In genomic region chr16:55781809-55782208, GRCm38 (mm10) we compare ENCODE assay signal across 17 mouse cellular contexts. TPM values are rescaled to one million over a fixed set of nuclear protein-coding genes. Genes with fewer than 3 reads are reported as not detected.
DNase-seq lines count a peak whose midpoint lies in the region; ATAC-seq and TF ChIP-seq lines count a peak whose summit lies in the region.
"Had no signal": no experiment of that assay in that cellular context is flagged by ENCODE, and none has a peak within 500 bp of the region (broad histone marks: within the 10 kb centered on the region; RNA-seq: fewer than 3 reads in every experiment).

No protein-coding gene starts in this region.

- no peak overlapping the region for H3K27ac ChIP-seq in stomach, embryonic 15.5 days
- no peak overlapping the region for H3K27ac ChIP-seq in stomach, postnatal 0 days (replicated peaks)
- H3K27ac ChIP-seq in liver, embryonic 16.5 days (ENCODE audit: low read length) = no peak overlapping the region
- no peak overlapping the region for H3K27ac ChIP-seq in intestine, embryonic 16.5 days (ENCODE audit: low read length)
- H3K27ac ChIP-seq: embryonic facial prominence, embryonic 12.5 days; heart, embryonic 15.5 days; kidney, embryonic 15.5 days; limb, embryonic 12.5 days; midbrain, embryonic 13.5 days had no signal

- 58% methylated on average over 5 of the region's 5 CpGs for WGBS in stomach, embryonic 15.5 days
- WGBS in stomach, postnatal 0 days = 63% methylated on average over 5 of the region's 5 CpGs
- 31% methylated on average over 5 of the region's 5 CpGs for WGBS in liver, embryonic 16.5 days (ENCODE audit: insufficient replicate concordance)
- 72% methylated on average over 5 of the region's 5 CpGs for WGBS in intestine, embryonic 16.5 days

- ATAC-seq in stomach, embryonic 15.5 days (ENCODE audit: insufficient read depth, low FRiP score, low read depth) = peak; percentile 62; the same call in 1 of the 2 replicates
- no peak for ATAC-seq in stomach, postnatal 0 days (ENCODE audit: low FRiP score, low TSS enrichment)
- ATAC-seq in liver, embryonic 16.5 days (ENCODE audit: low read depth) = peak; percentile 97
- no peak for ATAC-seq in intestine, embryonic 16.5 days
- ATAC-seq: inflammation-experienced regulatory T-cells, adult 6 months; midbrain, embryonic 13.5 days had no signal

- no peaks in the 10 kb centered on the region for H3K27me3 ChIP-seq in stomach, embryonic 15.5 days (replicated peaks)
- no peaks in the 10 kb centered on the region for H3K27me3 ChIP-seq in stomach, postnatal 0 days (ENCODE audit: control insufficient read depth, insufficient read depth, low read length)
- H3K27me3 ChIP-seq in liver, embryonic 16.5 days (ENCODE audit: control insufficient read depth, insufficient read depth, low read depth, low read length) = no peaks in the 10 kb centered on the region
- no peaks in the 10 kb centered on the region for H3K27me3 ChIP-seq in intestine, embryonic 16.5 days (replicated peaks; ENCODE audit: control insufficient read depth, insufficient read depth, low read length)
- H3K27me3 ChIP-seq: embryonic facial prominence, embryonic 12.5 days; heart, embryonic 15.5 days; kidney, embryonic 15.5 days; limb, embryonic 12.5 days; midbrain, embryonic 13.5 days had no signal

- no peak overlapping the region for H3K9ac ChIP-seq in stomach, embryonic 15.5 days
- H3K9ac ChIP-seq in stomach, postnatal 0 days (ENCODE audit: low read length) = no peak overlapping the region
- no peak overlapping the region for H3K9ac ChIP-seq in liver, embryonic 16.5 days (ENCODE audit: low read depth, low read length)
- H3K9ac ChIP-seq in intestine, embryonic 16.5 days (ENCODE audit: low read depth, low read length) = no peak overlapping the region
- H3K9ac ChIP-seq: embryonic facial prominence, embryonic 12.5 days; heart, embryonic 15.5 days; kidney, embryonic 15.5 days; limb, embryonic 12.5 days; midbrain, embryonic 13.5 days had no signal

- H3K4me2 ChIP-seq in stomach, embryonic 15.5 days = no peak overlapping the region
- H3K4me2 ChIP-seq in stomach, postnatal 0 days (replicated peaks; ENCODE audit: low read depth) = no peak overlapping the region
- no peak overlapping the region for H3K4me2 ChIP-seq in liver, embryonic 16.5 days (ENCODE audit: low read depth, low read length)
- H3K4me2 ChIP-seq in intestine, embryonic 16.5 days (ENCODE audit: low read depth, low read length) = no peak overlapping the region
- H3K4me2 ChIP-seq: embryonic facial prominence, embryonic 12.5 days; heart, embryonic 15.5 days; kidney, embryonic 15.5 days; limb, embryonic 12.5 days; midbrain, embryonic 13.5 days had no signal

- H3K9me3 ChIP-seq in stomach, embryonic 15.5 days = no peaks in the 10 kb centered on the region
- no peaks in the 10 kb centered on the region for H3K9me3 ChIP-seq in stomach, postnatal 0 days (ENCODE audit: control insufficient read depth, low read length)
- H3K9me3 ChIP-seq in liver, embryonic 16.5 days (replicated peaks; ENCODE audit: control insufficient read depth, low read length) = no peaks in the 10 kb centered on the region
- H3K9me3 ChIP-seq in intestine, embryonic 16.5 days (ENCODE audit: control insufficient read depth, low read length) = no peaks in the 10 kb centered on the region
- H3K9me3 ChIP-seq: embryonic facial prominence, embryonic 12.5 days; G1E; heart, embryonic 15.5 days; kidney, embryonic 15.5 days; limb, embryonic 12.5 days; midbrain, embryonic 13.5 days had no signal

- no peak for TF ChIP-seq CTCF in stomach, postnatal 0 days (IDR thresholded peaks at IDR 0.05; ENCODE audit: low read depth)

- TF ChIP-seq EP300 in stomach, postnatal 0 days (optimal IDR thresholded peaks at IDR 0.05) = no peak

- H3K4me1 ChIP-seq in stomach, embryonic 15.5 days = no peaks in the 10 kb centered on the region
- H3K4me1 ChIP-seq in stomach, postnatal 0 days (replicated peaks; ENCODE audit: control insufficient read depth, insufficient read depth) = no peaks in the 10 kb centered on the region
- H3K4me1 ChIP-seq in liver, embryonic 16.5 days (ENCODE audit: control insufficient read depth, low read depth, low read length) = no peaks in the 10 kb centered on the region; the same call in 1 of the 2 replicates
- no peaks in the 10 kb centered on the region for H3K4me1 ChIP-seq in intestine, embryonic 16.5 days (ENCODE audit: control insufficient read depth, insufficient read depth, low read length)
- H3K4me1 ChIP-seq: embryonic facial prominence, embryonic 12.5 days; heart, embryonic 15.5 days; midbrain, embryonic 13.5 days had no signal

- DNase-seq in stomach, postnatal 0 days (ENCODE audit: low spot score) = no peak
- DNase-seq in lung, postnatal 14 days = peak; percentile 50
- no peak for DNase-seq in embryo, embryonic 10.5 days (ENCODE audit: low spot score)
- no peak for DNase-seq in cerebellum, adult 8-10 months
- DNase-seq: adrenal gland, postnatal 14 days; cerebellum, postnatal 25 days; gastrocnemius, postnatal 36 days had no signal

- no peak overlapping the region for H3K4me3 ChIP-seq in stomach, embryonic 15.5 days (replicated peaks)
- no peak overlapping the region for H3K4me3 ChIP-seq in stomach, postnatal 0 days (ENCODE audit: low read depth, low read length)
- H3K4me3 ChIP-seq in liver, embryonic 16.5 days (ENCODE audit: low read depth, low read length) = no peak overlapping the region
- H3K4me3 ChIP-seq in intestine, embryonic 16.5 days (ENCODE audit: low read length) = no peak overlapping the region
- H3K4me3 ChIP-seq: embryonic facial prominence, embryonic 12.5 days; heart, embryonic 15.5 days; kidney, embryonic 15.5 days; limb, embryonic 12.5 days; midbrain, embryonic 13.5 days had no signal

- no peaks in the 10 kb centered on the region for H3K36me3 ChIP-seq in stomach, embryonic 15.5 days
- no peaks in the 10 kb centered on the region for H3K36me3 ChIP-seq in stomach, postnatal 0 days (ENCODE audit: control insufficient read depth, insufficient read depth, low read length)
- H3K36me3 ChIP-seq in liver, embryonic 16.5 days (ENCODE audit: control insufficient read depth, insufficient read depth) = no peaks in the 10 kb centered on the region
- H3K36me3 ChIP-seq in intestine, embryonic 16.5 days (ENCODE audit: control insufficient read depth, insufficient read depth, low read length) = no peaks in the 10 kb centered on the region
- H3K36me3 ChIP-seq: embryonic facial prominence, embryonic 12.5 days; G1E; heart, embryonic 15.5 days; kidney, embryonic 15.5 days; limb, embryonic 12.5 days; midbrain, embryonic 13.5 days had no signal

RNA-seq across cellular contexts. Expression of gene Nfkbiz, which starts 56.9 kb away (rescaled TPM):
- 8.1 and 9.4 TPM in 2 replicates for polyA plus RNA-seq in stomach, embryonic 15.5 days (2015; fragmentation: Nextera tagmentation; extraction: Ambion mirVana)
- polyA plus RNA-seq in stomach, postnatal 0 days (2015; fragmentation: Nextera tagmentation; extraction: Ambion mirVana) = 9.0 and 9.1 TPM in 2 replicates
- 2.2 and 2.3 TPM in 2 replicates for polyA plus RNA-seq in liver, embryonic 16.5 days (2015; fragmentation: Nextera tagmentation; extraction: Ambion mirVana)
- 8.8 and 10.2 TPM in 2 replicates for polyA plus RNA-seq in intestine, embryonic 16.5 days (2015; fragmentation: Nextera tagmentation; extraction: Ambion mirVana)

Comparison
In these comparisons a context has a peak if more than half of its experiments do, and no peak if none do; other contexts are left out.
1. ATAC-seq: peak in stomach, embryonic 15.5 days (single experiment) and liver, embryonic 16.5 days (single experiment); none in stomach, postnatal 0 days (single experiment) and intestine, embryonic 16.5 days (single experiment).